Mouse (Mus musculus) small intestine, adult 2 months (tissue): Measurements from ENCODE around the gene Pip4k2a.

Experiments
- CTCF ChIP-seq: fragments of 200-500 bp; IDR thresholded peaks from 2 replicates; pipeline ENCODE4 v1.5.1; 2012; ENCODE audit warnings: low read depth, mild to moderate bottlenecking, control low read depth, inconsistent platforms, low read length, moderate library complexity, mixed read lengths; ENCODE audit not compliant: insufficient replicate concordance, insufficient read length; ENCODE audit errors: extremely low read depth
- POLR2A ChIP-seq: fragments of 200-500 bp; IDR thresholded peaks from 2 replicates; pipeline ENCODE4 v1.6.1; 2012; ENCODE audit warnings: low read depth, mild to moderate bottlenecking, control low read depth, inconsistent platforms, low read length, moderate library complexity

- TF ChIP-seq POLR2A (no peak), CTCF (no peak)
Observed at GRCm38 (mm10) chr2:19004801-19005200, 6.9 kb upstream of the Pip4k2a start.
